Mouse (Mus musculus) forebrain, embryonic 10.5 days (tissue): Measurements from ENCODE around the gene Olfr373. TPM values are rescaled to one million over a fixed set of nuclear protein-coding genes. Genes with fewer than 3 reads are reported as not detected.
"Not testable (repeated sequence)": the region's sequence is repeated elsewhere in the genome, so short reads cannot be mapped to it uniquely, and the experiment has no call there.

Source experiments
- DNase-seq: peaks from one replicate; pipeline ENCODE4 v3.0.0-alpha.2; 2017; ENCODE audit warnings: low spot score; ENCODE audit errors: extremely low spot score
- H3K27ac ChIP-seq: fragments of 300-500 bp; sonication (generic); 2 replicates; pipeline ENCODE4 v1.5.1; 2016; ENCODE audit warnings: mild to moderate bottlenecking
- H3K27me3 ChIP-seq: fragments of 300-500 bp; sonication (generic); 2 replicates; pipeline ENCODE4 v1.6.1; 2016; ENCODE audit warnings: mild to moderate bottlenecking; ENCODE audit not compliant: poor library complexity, severe bottlenecking
- H3K36me3 ChIP-seq: fragments of 300-500 bp; sonication (generic); replicated peaks from 2 replicates; pipeline ENCODE4 v1.6.1; 2016; ENCODE audit warnings: mild to moderate bottlenecking, moderate library complexity
- H3K4me1 ChIP-seq: fragments of 300-500 bp; sonication (generic); 2 replicates; pipeline ENCODE4 v1.6.1; 2016
- H3K4me3 ChIP-seq: fragments of 300-500 bp; sonication (generic); 2 replicates; pipeline ENCODE4 v1.5.1; 2016; ENCODE audit warnings: mild to moderate bottlenecking, moderate library complexity
- H3K9me3 ChIP-seq: fragments of 300-500 bp; sonication (generic); 2 replicates; pipeline ENCODE4 v1.6.1; 2016; ENCODE audit warnings: mild to moderate bottlenecking, moderate library complexity
- WGBS: fragments of 180-500 bp; shearing (Covaris S2); methylation state at CpG from one replicate; pipeline ENCODE4 v1.1.7; 2016; 5-methylcytosine and 5-hydroxymethylcytosine counted together
- polyA plus RNA-seq: library from polyadenylated mRNA; unstranded; fragments of >200 nt; fragmentation: Nextera tagmentation; extraction: Ambion mirVana; gene quantifications from 2 replicates; pipeline ENCODE4 v1.2.1, GENCODE M21; 2016

Olfr373 gene
- 0.06 TPM in 1 of 2 replicates, not detected in the other for polyA plus RNA-seq

DNA sequence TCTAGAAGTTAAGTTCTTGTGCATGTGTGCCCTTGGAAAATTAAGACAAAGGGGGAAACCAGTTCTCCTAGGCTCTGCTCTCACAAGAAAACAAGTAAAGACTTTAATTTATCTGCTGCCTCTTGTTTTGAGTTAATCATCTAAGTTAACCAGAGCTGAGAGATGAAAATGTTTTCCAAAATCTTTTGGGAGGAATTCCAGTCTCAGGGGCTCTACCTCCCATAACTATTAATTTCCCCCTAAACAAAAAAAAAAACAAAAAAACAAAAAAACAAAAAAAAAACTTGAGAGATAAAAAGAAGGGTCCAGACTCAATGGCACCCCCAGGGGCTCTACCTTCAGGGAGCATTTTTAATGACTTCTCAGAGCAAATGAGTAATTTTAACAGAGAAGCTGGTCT is at the start of gene Olfr373:
Gene Olfr373, plus strand, starts transcription at position 301 of the 400 bp plus-strand sequence.
- H3K27ac ChIP-seq, H3K9me3 ChIP-seq, DNase-seq, H3K27me3 ChIP-seq, H3K36me3 ChIP-seq, H3K4me1 ChIP-seq, H3K4me3 ChIP-seq: not testable (repeated sequence)

DNA sequence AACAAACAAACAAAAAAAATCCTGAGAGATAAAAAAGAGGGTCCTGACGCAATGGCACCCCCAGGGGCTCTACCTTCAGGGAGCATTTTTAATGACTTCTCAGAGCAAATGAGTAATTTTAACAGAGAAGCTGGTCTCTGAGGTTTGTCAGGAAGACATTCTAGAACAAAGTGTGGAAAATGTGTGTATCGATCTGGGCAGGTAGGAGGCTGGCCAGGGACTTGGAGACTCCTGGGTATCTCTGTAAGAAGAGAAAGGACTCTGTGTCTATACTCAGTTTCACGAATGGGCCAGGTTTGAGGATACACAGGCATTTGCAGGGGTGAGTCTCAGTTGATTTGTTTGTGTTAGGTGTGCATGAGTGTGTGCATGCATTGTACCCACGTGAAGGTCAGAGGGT is 42.1 kb upstream of the Olfr373 start, which contains the start of gene Olfr372:
Gene Olfr372, plus strand, starts transcription at position 301 of the 400 bp plus-strand sequence.
- not testable (repeated sequence) for H3K27me3 ChIP-seq, H3K4me3 ChIP-seq, H3K4me1 ChIP-seq, DNase-seq, H3K36me3 ChIP-seq, H3K9me3 ChIP-seq, H3K27ac ChIP-seq
- WGBS, result 82% methylated on average over 4 of the region's 4 CpGs

DNA sequence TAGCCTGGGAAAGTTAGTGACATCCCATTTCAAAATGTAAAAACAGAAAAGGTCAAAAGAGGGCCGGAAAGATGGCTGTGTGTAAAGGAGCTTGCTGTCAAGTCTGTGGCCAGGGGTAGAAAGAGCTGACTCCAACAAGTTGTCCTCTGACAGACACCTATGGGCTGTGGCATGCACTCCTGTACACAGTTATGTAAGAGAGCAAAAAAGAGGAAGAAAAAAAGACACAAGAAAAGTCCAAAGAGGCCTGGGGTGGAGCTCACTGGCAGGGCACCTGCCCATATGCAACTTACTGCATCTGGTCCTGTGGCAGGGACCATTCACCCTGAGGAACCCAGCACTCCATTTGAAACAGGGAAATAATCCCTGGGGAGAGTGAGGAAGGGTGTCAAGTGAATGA is 40.5 kb upstream of the Olfr373 start:
- DNase-seq, result no peak
- Histone ChIP-seq H3K27me3 (no peaks in the 10 kb centered on the region), H3K9me3 (no peaks in the 10 kb centered on the region), H3K36me3 (no peaks in the 10 kb centered on the region), H3K4me1 (no peaks in the 10 kb centered on the region), H3K4me3 (no peak overlapping the region), H3K27ac (no peak overlapping the region)
- WGBS, result 86% methylated on average over 1 of the region's 1 CpGs

DNA sequence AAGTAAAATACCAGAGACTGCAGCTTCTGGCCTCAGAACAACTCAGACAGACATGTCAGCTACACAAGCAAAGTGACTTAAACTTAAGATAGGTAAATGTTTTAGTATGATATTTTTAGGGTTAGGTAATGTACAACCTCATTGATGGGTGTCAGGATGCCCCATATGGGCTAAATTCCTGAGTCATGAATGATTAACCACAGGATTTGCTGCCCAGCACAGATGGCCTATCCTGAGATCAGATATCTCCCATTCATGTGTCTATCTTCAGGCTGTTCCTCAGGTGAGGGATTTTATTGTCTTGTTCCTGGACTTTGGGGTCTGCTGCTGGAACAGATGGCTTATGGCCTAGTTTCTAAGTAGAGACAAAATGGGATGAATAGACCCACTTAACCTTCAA is 28.3 kb upstream of the Olfr373 start:
- not testable (repeated sequence) for H3K9me3 ChIP-seq, H3K36me3 ChIP-seq, H3K27ac ChIP-seq, DNase-seq, H3K27me3 ChIP-seq, H3K4me1 ChIP-seq, H3K4me3 ChIP-seq

DNA sequence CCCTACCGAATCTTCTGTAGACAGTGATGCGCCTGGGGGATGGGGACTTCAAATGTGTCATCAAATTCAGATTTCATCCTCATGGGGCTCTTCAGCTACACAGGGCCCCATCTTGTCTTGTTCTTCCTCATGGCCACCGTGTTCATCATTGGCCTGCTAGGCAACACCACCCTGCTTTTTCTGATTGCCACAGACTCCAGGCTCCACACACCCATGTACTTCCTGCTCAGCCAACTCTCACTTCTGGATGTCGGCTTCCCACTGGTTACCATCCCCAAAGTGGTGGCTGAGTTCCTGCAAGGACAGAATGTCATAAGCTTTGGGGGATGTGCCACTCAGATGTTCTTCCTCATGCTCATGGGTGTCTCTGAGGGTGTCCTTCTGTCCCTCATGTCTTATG is 25.3 kb upstream of the Olfr373 start:
- H3K36me3 ChIP-seq, DNase-seq, H3K9me3 ChIP-seq, H3K4me3 ChIP-seq, H3K4me1 ChIP-seq, H3K27ac ChIP-seq, H3K27me3 ChIP-seq: not testable (repeated sequence)
- 88% methylated on average over 3 of the region's 4 CpGs for WGBS

DNA sequence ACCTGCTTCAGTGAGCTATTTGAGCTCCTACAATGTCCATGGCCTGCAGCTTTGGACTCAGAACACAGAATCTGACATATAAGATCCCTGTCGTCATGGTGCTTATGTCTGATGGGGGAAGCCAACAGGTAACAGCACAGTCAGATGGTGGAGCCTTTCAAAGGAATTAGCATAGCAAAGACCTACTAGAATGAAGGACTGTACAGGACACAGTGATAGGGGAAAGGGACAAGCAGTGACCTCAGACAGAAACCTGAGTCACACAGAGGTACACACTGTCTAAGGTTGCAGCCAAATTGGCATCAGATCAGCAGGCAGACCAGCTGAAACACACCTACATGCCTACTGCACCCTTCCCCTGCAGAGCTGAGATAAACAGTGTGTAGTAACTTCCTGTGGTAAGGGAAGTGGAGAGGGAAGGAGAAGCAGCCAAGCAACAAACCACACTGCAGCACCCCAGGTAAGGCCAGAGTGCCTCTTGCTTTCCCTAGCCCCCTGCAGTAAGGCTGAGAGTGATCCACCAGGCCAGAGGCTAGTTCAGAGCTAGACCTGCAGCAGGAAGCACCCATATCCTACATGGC is 16.1 kb upstream of the Olfr373 start:
- not testable (repeated sequence) for H3K4me3 ChIP-seq, H3K27ac ChIP-seq, H3K9me3 ChIP-seq, DNase-seq, H3K27me3 ChIP-seq, H3K36me3 ChIP-seq, H3K4me1 ChIP-seq
- WGBS, result 82% methylated on average over 1 of the region's 1 CpGs

DNA sequence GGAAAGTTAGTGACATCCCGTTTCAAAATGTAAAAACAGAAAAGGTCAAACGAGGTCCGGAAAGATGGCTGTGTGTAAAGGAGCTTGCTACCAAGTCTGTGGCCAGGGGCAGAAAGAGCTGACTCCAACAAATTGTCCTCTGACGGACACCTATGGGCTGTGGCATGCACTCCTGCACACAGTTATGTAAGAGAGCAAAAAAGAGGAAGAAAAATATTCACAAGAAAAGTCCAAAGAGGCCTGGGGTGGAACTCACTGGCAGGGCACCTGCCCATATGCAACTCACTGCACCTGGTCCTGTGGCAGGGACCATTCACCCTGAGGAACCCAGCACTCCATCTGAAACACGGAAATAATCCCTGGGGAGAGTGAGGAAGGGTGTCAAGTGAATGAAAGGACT is 1.8 kb downstream of the Olfr373 start:
- WGBS, result 78% methylated on average over 5 of the region's 5 CpGs
- no peak overlapping the region for H3K27ac ChIP-seq
- H3K4me1 ChIP-seq, result no peaks in the 10 kb centered on the region
- H3K9me3 ChIP-seq, result no peaks in the 10 kb centered on the region
- no peaks in the 10 kb centered on the region for H3K27me3 ChIP-seq
- no peaks in the 10 kb centered on the region for H3K36me3 ChIP-seq
- DNase-seq, result no peak
- H3K4me3 ChIP-seq, result no peak overlapping the region

DNA sequence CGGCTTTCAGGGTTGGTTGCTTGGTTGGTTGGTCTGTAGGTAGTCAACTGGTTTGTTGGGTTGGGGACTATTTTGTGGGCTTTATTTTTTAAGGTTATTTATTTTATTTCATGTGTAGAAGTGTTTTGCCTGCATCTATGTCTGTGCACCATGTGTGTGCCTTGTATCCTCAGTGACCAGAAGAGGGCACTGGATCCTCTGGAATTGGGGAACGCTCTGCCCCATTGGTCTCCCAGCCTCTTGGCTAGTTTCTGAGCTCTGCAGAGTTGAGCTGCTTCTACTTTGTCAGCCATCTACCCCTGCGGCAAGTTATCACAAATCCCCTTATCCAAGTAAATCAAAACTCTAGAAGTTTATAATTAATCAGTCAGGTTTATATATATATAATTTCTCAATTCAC is 4.6 kb downstream of the Olfr373 start:
- not testable (repeated sequence) for H3K9me3 ChIP-seq, H3K27me3 ChIP-seq, H3K4me1 ChIP-seq, H3K4me3 ChIP-seq, H3K27ac ChIP-seq, DNase-seq, H3K36me3 ChIP-seq
- WGBS, result 90% methylated on average over 3 of the region's 3 CpGs

DNA sequence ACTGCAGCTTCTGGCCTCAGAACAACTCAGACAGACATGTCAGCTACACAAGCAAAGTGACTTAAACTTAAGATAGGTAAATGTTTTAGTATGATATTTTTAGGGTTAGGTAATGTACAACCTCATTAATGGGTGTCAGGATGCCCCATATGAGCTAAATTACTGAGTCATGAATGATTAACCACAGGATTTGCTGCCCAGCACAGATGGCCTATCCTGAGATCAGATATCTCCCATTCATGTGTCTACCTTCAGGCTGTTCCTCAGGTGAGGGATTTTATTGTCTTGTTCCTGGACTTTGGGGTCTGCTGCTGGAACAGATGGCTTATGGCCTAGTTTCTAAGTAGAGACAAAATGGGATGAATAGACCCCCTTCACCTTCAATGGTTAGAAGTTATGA is 13.7 kb downstream of the Olfr373 start:
- H3K27me3 ChIP-seq, H3K4me1 ChIP-seq, H3K36me3 ChIP-seq, H3K27ac ChIP-seq, H3K4me3 ChIP-seq, H3K9me3 ChIP-seq, DNase-seq: not testable (repeated sequence)

DNA sequence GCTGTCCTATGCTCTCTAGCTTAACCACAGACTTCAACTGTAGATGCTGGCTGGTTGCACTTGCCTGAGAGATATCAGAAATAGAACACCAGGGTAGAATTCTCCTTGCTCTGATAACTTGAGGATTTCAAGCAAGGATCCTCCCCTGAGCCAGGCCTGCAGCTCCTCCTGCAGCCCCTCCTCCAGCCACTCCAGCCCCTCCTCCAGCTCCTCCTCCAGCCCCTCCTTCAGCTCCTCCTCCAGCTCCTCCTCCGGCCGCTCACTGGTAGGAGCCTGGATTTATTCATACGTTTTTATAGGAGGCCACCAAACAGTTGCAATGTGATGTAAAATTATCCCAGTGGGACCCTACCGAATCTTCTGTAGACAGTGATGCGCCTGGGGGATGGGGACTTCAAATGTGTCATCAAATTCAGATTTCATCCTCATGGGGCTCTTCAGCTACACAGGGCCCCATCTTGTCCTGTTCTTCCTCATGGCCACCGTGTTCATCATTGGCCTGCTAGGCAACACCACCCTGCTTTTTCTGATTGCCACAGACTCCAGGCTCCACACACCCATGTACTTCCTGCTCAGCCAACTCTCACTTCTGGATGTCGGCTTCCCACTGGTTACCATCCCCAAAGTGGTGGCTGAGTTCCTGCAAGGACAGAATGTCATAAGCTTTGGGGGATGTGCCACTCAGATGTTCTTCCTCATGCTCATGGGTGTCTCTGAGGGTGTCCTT is 16.6 kb downstream of the Olfr373 start:
- 63% methylated on average over 6 of the region's 7 CpGs for WGBS
- H3K4me1 ChIP-seq, H3K36me3 ChIP-seq, H3K27me3 ChIP-seq, H3K4me3 ChIP-seq, H3K27ac ChIP-seq, DNase-seq: not testable (repeated sequence)
- peaks cover 13% of the 10 kb centered on the region for H3K9me3 ChIP-seq

DNA sequence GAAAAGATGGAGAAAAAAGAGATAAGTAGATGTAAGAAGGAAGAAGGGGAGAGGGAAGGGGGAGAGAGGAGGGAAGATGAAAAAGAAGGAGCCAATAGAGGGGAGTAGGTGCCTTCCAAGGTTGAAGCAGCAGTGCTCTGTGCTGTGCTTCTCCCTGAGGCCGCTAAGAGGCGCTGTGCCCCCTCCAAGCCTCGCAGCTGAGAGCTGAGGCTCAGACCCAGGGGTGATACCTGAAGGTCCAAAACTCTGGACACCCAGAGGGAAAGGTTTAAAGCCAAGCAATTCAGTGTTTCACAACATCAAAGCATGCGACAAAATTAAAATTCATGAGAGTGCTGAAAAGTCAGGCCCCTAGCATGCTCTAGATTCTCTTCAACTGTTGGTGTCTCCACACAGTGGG is 22.2 kb downstream of the Olfr373 start:
- Histone ChIP-seq H3K4me1 (no peaks in the 10 kb centered on the region), H3K36me3 (no peaks in the 10 kb centered on the region), H3K9me3 (peaks cover 10% of the 10 kb centered on the region), H3K4me3 (no peak overlapping the region), H3K27ac (no peak overlapping the region), H3K27me3 (no peaks in the 10 kb centered on the region)
- 21% methylated on average over 4 of the region's 4 CpGs for WGBS
- DNase-seq, result no peak

DNA sequence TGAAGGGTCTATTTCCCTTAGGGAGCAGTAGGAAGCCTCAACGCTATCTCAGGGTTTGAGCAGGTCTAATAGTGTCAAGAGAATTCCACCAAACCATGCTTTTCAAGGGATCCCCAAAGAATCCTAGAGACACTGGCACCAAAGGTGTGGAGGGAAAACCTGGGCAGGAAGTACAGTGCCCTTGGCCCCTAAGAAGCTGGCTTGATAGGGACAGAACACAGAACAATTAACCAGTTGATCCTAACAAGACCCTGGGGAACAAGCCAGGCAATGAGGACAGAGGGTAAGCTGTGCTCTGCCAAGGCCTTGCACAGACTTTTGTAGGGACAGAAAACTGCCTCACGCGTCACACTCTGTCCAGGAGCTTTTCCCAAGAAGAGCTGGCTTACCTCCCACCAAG is 23.8 kb downstream of the Olfr373 start, which contains the start of gene Olfr374:
Gene Olfr374, plus strand, starts transcription at position 301 of the 400 bp plus-strand sequence.
- Histone ChIP-seq H3K36me3 (no peaks in the 10 kb centered on the region), H3K27me3 (no peaks in the 10 kb centered on the region), H3K4me1 (no peaks in the 10 kb centered on the region), H3K4me3 (no peak within 1 kb of the TSS), H3K27ac (no peak within 1 kb of the TSS), H3K9me3 (peaks cover 10% of the 10 kb centered on the region)
- no peak for DNase-seq
- 88% methylated on average over 3 of the region's 3 CpGs for WGBS

DNA sequence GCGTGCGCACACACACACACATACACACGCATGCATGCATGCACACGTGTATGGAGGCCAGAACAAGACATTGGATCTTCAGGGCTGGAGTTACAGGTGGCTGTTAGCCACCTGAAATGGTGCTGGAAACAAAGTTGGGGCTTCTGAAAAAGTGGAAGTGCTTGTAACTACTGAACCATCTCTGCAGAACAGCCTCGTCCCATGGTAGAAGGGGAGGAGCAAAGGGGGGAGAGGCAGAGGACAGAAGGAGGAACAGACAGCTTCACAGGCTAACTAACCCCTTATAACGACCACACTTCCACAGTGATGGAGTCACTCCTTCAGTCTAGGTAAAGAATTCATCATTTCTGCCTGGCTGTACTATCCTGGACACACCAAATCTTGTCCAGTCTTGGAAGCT is 27.9 kb downstream of the Olfr373 start:
- no peaks in the 10 kb centered on the region for H3K27me3 ChIP-seq

More for the DNA sequence above, 27.9 kb downstream of the Olfr373 start:
- H3K4me1 ChIP-seq, result no peaks in the 10 kb centered on the region
- no peaks in the 10 kb centered on the region for H3K9me3 ChIP-seq
- H3K36me3 ChIP-seq, result no peaks in the 10 kb centered on the region
- DNase-seq, result no peak
- no peak overlapping the region for H3K4me3 ChIP-seq
- 76% methylated on average over 6 of the region's 6 CpGs for WGBS
- no peak overlapping the region for H3K27ac ChIP-seq
